In the genomic region with DNA sequence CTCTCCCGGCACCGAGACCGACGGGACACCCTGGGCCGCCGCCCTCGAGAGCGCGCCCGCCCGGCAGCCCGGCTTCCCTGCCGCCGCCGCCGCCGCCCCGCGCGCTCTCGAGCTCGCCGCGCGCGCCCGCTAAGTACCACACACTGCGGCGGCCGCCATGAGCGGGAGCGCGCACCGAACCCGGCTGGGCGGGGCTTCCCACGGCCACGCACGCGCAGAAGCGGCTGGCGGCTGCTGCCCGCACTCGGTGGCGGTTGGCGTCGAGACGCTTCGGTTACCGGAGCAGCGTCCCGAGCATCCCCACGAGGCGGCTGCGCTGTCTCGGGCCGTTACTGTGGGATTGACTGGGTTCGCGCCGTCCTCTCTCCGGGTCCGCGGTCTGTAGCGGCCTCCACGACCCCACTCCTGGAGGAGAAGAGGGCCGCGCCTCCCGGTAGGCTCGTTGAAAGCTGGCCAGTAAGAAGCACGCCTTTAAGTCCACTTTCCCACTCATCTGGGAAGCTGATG, we compare ENCODE assay signal across 8 mouse cellular contexts. TPM values are rescaled to one million over a fixed set of nuclear protein-coding genes. Genes with fewer than 3 reads are reported as not detected.
DNase-seq lines count a peak whose midpoint lies in the region; ATAC-seq and TF ChIP-seq lines count a peak whose summit lies in the region.

No protein-coding gene starts in this region.

- H3K9ac ChIP-seq in heart, embryonic 13.5 days = peak overlapping the region; percentile 99
- peak overlapping the region; percentile 95 for H3K9ac ChIP-seq in kidney, postnatal 0 days (ENCODE audit: low read depth, low read length)
- peak overlapping the region; percentile 94 for H3K9ac ChIP-seq in liver, embryonic 11.5 days (ENCODE audit: low read depth, low read length)

- peak overlapping the region; percentile 85 for H3K4me2 ChIP-seq in heart, embryonic 13.5 days
- H3K4me2 ChIP-seq in kidney, postnatal 0 days (ENCODE audit: low read length) = peak overlapping the region; percentile 62
- H3K4me2 ChIP-seq in liver, embryonic 11.5 days = peak overlapping the region; percentile 93
- peak overlapping the region; percentile 92 for H3K4me2 ChIP-seq in myocyte (ENCODE audit: low read depth)

- peak; percentile 95 for DNase-seq in CD4-positive helper T cell, adult 2 months (ENCODE audit: low read depth, low spot score)
- peak; percentile 77 for DNase-seq in brain, embryonic 18.5 days (ENCODE audit: low read depth, low spot score)
- peak; percentile 86 for DNase-seq in kidney, postnatal 0 days (ENCODE audit: low spot score)
- DNase-seq in liver, embryonic 11.5 days (ENCODE audit: low spot score) = peak; percentile 96
- peak; percentile 96 to 99 for DNase-seq in spleen, postnatal 4 days (ENCODE audit: low spot score in 2 of 2)

- peak overlapping the region; percentile 95 for H3K27ac ChIP-seq in heart, embryonic 13.5 days (replicated peaks)
- peak overlapping the region; percentile 97 for H3K27ac ChIP-seq in kidney, postnatal 0 days
- peak overlapping the region; percentile 96 for H3K27ac ChIP-seq in liver, embryonic 11.5 days (ENCODE audit: low read depth, low read length)

- H3K36me3 ChIP-seq in erythroblast, embryonic 14.5 days (ENCODE audit: control insufficient read depth) = peaks cover 3% of the 10 kb centered on the region
- no peaks in the 10 kb centered on the region for H3K36me3 ChIP-seq in heart, embryonic 13.5 days
- H3K36me3 ChIP-seq in kidney, postnatal 0 days (ENCODE audit: insufficient read depth, low read length) = no peaks in the 10 kb centered on the region
- no peaks in the 10 kb centered on the region for H3K36me3 ChIP-seq in liver, embryonic 11.5 days (ENCODE audit: control insufficient read depth, insufficient read depth, low read length)
- H3K36me3 ChIP-seq in myocyte (ENCODE audit: control insufficient read depth, insufficient read depth) = no peaks in the 10 kb centered on the region

- H3K4me1 ChIP-seq in erythroblast, embryonic 14.5 days (ENCODE audit: control insufficient read depth) = peaks cover 49% of the 10 kb centered on the region
- peaks cover 40% of the 10 kb centered on the region for H3K4me1 ChIP-seq in heart, embryonic 13.5 days
- H3K4me1 ChIP-seq in kidney, postnatal 0 days (replicated peaks; ENCODE audit: insufficient read depth, low read length) = peaks cover 16% of the 10 kb centered on the region; the same call in 1 of the 2 replicates
- peaks cover 10% of the 10 kb centered on the region for H3K4me1 ChIP-seq in liver, embryonic 11.5 days (replicated peaks; ENCODE audit: control insufficient read depth, insufficient read depth, low read length)

- H3K9me3 ChIP-seq in erythroblast, embryonic 14.5 days (ENCODE audit: control insufficient read depth, low read length) = no peaks in the 10 kb centered on the region
- H3K9me3 ChIP-seq in heart, embryonic 13.5 days = no peaks in the 10 kb centered on the region
- H3K9me3 ChIP-seq in kidney, postnatal 0 days (replicated peaks; ENCODE audit: low read length) = no peaks in the 10 kb centered on the region
- H3K9me3 ChIP-seq in liver, embryonic 11.5 days (ENCODE audit: control insufficient read depth, low read length) = no peaks in the 10 kb centered on the region

- peak; percentile 79 for ATAC-seq in heart, embryonic 13.5 days (ENCODE audit: extremely low read depth, insufficient number of reproducible peaks, low FRiP score, low TSS enrichment)
- ATAC-seq in kidney, postnatal 0 days (replicated peaks; ENCODE audit: low FRiP score, low read depth) = peak; percentile 86
- ATAC-seq in liver, embryonic 11.5 days (replicated peaks; ENCODE audit: low FRiP score) = peak; percentile 83

- no peak for TF ChIP-seq CTCF in kidney, postnatal 0 days (IDR thresholded peaks at IDR 0.05; ENCODE audit: low read depth)

- TF ChIP-seq POLR2A in myocyte (IDR thresholded peaks at IDR 0.05; ENCODE audit: insufficient read length, low read depth) = peak; percentile 98

- H3K79me2 ChIP-seq in myocyte (ENCODE audit: control insufficient read depth, insufficient read depth) = peaks cover 43% of the 10 kb centered on the region

- H3K27me3 ChIP-seq in erythroblast, embryonic 14.5 days (ENCODE audit: control insufficient read depth) = 0 out of 2 replicates have a peak, but pooled peaks cover 3% of the 10 kb centered on the region
- no peaks in the 10 kb centered on the region for H3K27me3 ChIP-seq in heart, embryonic 13.5 days (replicated peaks)
- no peaks in the 10 kb centered on the region for H3K27me3 ChIP-seq in kidney, postnatal 0 days (ENCODE audit: insufficient read depth, low read length)
- H3K27me3 ChIP-seq in liver, embryonic 11.5 days (replicated peaks; ENCODE audit: control insufficient read depth, insufficient read depth, low read length) = no peaks in the 10 kb centered on the region
- no peaks in the 10 kb centered on the region for H3K27me3 ChIP-seq in myocyte (ENCODE audit: control insufficient read depth, insufficient read depth, insufficient read length)

- peak overlapping the region; percentile 95 for H3K4me3 ChIP-seq in erythroblast, embryonic 14.5 days (replicated peaks)
- peak overlapping the region; percentile 92 for H3K4me3 ChIP-seq in heart, embryonic 13.5 days
- H3K4me3 ChIP-seq in kidney, postnatal 0 days (replicated peaks; ENCODE audit: low read depth, low read length) = peak overlapping the region; percentile 91
- H3K4me3 ChIP-seq in liver, embryonic 11.5 days (ENCODE audit: low read depth, low read length) = peak overlapping the region; percentile 94
- peak overlapping the region; percentile 45 for H3K4me3 ChIP-seq in myocyte

- 0% methylated on average over 43 of the region's 70 CpGs for WGBS in heart, embryonic 13.5 days
- WGBS in kidney, postnatal 0 days = under 1% methylated on average over 54 of the region's 70 CpGs
- WGBS in liver, embryonic 11.5 days = under 1% methylated on average over 69 of the region's 70 CpGs

- H3ac ChIP-seq in myocyte (ENCODE audit: control insufficient read depth, insufficient read length) = peak overlapping the region; percentile 98

TF ChIP-seq in myocyte, 11 proteins besides CTCF, POLR2A, EP300 and RAD21:
- no peak for TF ChIP-seq MAX (IDR thresholded peaks at IDR 0.05; ENCODE audit: low read depth)
- no peak for TF ChIP-seq TCF12 (IDR thresholded peaks at IDR 0.05; ENCODE audit: insufficient read depth, poor library complexity, severe bottlenecking)
- no peak for TF ChIP-seq E2F4 (IDR thresholded peaks at IDR 0.05; ENCODE audit: insufficient read depth)
- no peak for TF ChIP-seq USF1 (IDR thresholded peaks at IDR 0.05; ENCODE audit: low read depth)
- TF ChIP-seq MYOD1 (IDR thresholded peaks at IDR 0.05; ENCODE audit: control insufficient read depth in 1 of 3, insufficient read length in 2 of 3, low read depth in 2 of 3) = no peak
- peak in 1 of 3 experiments; percentile 25 for TF ChIP-seq MYOG (IDR thresholded peaks at IDR 0.05; ENCODE audit: control insufficient read depth in 1 of 3, insufficient read depth in 1 of 3, insufficient read length in 2 of 3, low read depth in 2 of 3)
- no peak for TF ChIP-seq CEBPB (IDR thresholded peaks at IDR 0.05; ENCODE audit: insufficient read depth, poor library complexity, severe bottlenecking)
- no peak for TF ChIP-seq TCF3 (IDR thresholded peaks at IDR 0.05; ENCODE audit: insufficient read length, low read depth)
- TF ChIP-seq POLR2AphosphoS2 (IDR thresholded peaks at IDR 0.05; ENCODE audit: insufficient read length, low read depth) = peak; percentile 96
- no peak for TF ChIP-seq REST (IDR thresholded peaks at IDR 0.05; ENCODE audit: insufficient read depth, insufficient read length)
- peak; percentile 8 for TF ChIP-seq SRF (IDR thresholded peaks at IDR 0.05; ENCODE audit: control insufficient read depth, insufficient read length, low read depth)
TF ChIP-seq in myocyte: peak in this region for 3.

RNA-seq across cellular contexts. Expression of gene Siah1a, which starts 0.3 kb away (rescaled TPM):
- polyA plus RNA-seq in erythroblast, embryonic 14.5 days (2012) = 0.97 and 1.1 TPM in 2 replicates
- 30.1 and 30.8 TPM in 2 replicates for polyA plus RNA-seq in heart, embryonic 13.5 days (2015; fragmentation: Nextera tagmentation; extraction: Ambion mirVana)
- 48.0 and 50.1 TPM in 2 replicates for polyA plus RNA-seq in kidney, postnatal 0 days (2015; fragmentation: Nextera tagmentation; extraction: Ambion mirVana)
- 26.7 and 28.0 TPM in 2 replicates for polyA plus RNA-seq in liver, embryonic 11.5 days (2014; fragmentation: Nextera tagmentation; extraction: Ambion mirVana)
- polyA plus RNA-seq in myocyte (2012; fragmentation: generic; extraction: Trizol) = 12.0 TPM

RNA-seq across cellular contexts. Expression of gene Gm10638, which starts 0.5 kb away (rescaled TPM):
- 1.3 and 1.6 TPM in 2 replicates for polyA plus RNA-seq in erythroblast, embryonic 14.5 days (2012)
- polyA plus RNA-seq in heart, embryonic 13.5 days (2015; fragmentation: Nextera tagmentation; extraction: Ambion mirVana) = 3.0 and 3.3 TPM in 2 replicates
- 6.5 and 6.9 TPM in 2 replicates for polyA plus RNA-seq in kidney, postnatal 0 days (2015; fragmentation: Nextera tagmentation; extraction: Ambion mirVana)
- 1.1 and 1.4 TPM in 2 replicates for polyA plus RNA-seq in liver, embryonic 11.5 days (2014; fragmentation: Nextera tagmentation; extraction: Ambion mirVana)
- polyA plus RNA-seq in myocyte (2012; fragmentation: generic; extraction: Trizol) = 1.2 TPM

Comparison
In these comparisons a context has a peak if more than half of its experiments do, and no peak if none do; other contexts are left out.
1. Peak in every context shown above with its lines: DNase-seq, ATAC-seq, H3K4me3 ChIP-seq and H3K27ac ChIP-seq.
2. H3K4me3 ChIP-seq: peak in every context shown above with its lines; median percentile 95 in erythroblast, embryonic 14.5 days; 94 in liver, embryonic 11.5 days; 92 in heart, embryonic 13.5 days; 91 in kidney, postnatal 0 days; 45 in myocyte.